Mouse (Mus musculus) hindbrain, embryonic 10.5 days (tissue): ENCODE data around the gene Pdcd6ip. TPM values are rescaled to one million over a fixed set of nuclear protein-coding genes. Genes with fewer than 3 reads are reported as not detected.
"Not testable (repeated sequence)": the region's sequence is repeated elsewhere in the genome, so short reads cannot be mapped to it uniquely, and the experiment has no call there.

Experiments
- DNase-seq: peaks from one replicate; pipeline ENCODE4 v3.0.0-alpha.2; 2017; ENCODE audit warnings: low spot score
- H3K27ac ChIP-seq: fragments of 300-500 bp; sonication (generic); 2 replicates; pipeline ENCODE4 v1.5.1; 2016; ENCODE audit warnings: mild to moderate bottlenecking, moderate library complexity
- H3K27me3 ChIP-seq: fragments of 300-500 bp; sonication (generic); 2 replicates; pipeline ENCODE4 v1.6.1; 2016; ENCODE audit warnings: mild to moderate bottlenecking; ENCODE audit not compliant: poor library complexity, insufficient read depth, severe bottlenecking
- H3K36me3 ChIP-seq: fragments of 300-500 bp; sonication (generic); 2 replicates; pipeline ENCODE4 v1.6.1; 2016; ENCODE audit warnings: mild to moderate bottlenecking, moderate library complexity
- H3K4me1 ChIP-seq: fragments of 300-500 bp; sonication (generic); replicated peaks from 2 replicates; pipeline ENCODE4 v1.6.1; 2016; ENCODE audit warnings: mild to moderate bottlenecking
- H3K4me3 ChIP-seq: fragments of 300-500 bp; sonication (generic); 2 replicates; pipeline ENCODE4 v1.5.1; 2016; ENCODE audit warnings: mild to moderate bottlenecking, moderate library complexity
- H3K9me3 ChIP-seq: fragments of 300-500 bp; sonication (generic); 2 replicates; pipeline ENCODE4 v1.6.1; 2016; ENCODE audit warnings: mild to moderate bottlenecking, moderate library complexity
- WGBS: fragments of 180-500 bp; shearing (Covaris S2); methylation state at CpG from one replicate; pipeline ENCODE4 v1.1.7; 2016; 5-methylcytosine and 5-hydroxymethylcytosine counted together
- polyA plus RNA-seq: library from polyadenylated mRNA; unstranded; fragments of >200 nt; fragmentation: Nextera tagmentation; extraction: Ambion mirVana; gene quantifications from 2 replicates; pipeline ENCODE4 v1.2.1, GENCODE M21; 2016

Gene Pdcd6ip
- polyA plus RNA-seq, 1 experiment from 2014 or later = 56.4 TPM

DNA sequence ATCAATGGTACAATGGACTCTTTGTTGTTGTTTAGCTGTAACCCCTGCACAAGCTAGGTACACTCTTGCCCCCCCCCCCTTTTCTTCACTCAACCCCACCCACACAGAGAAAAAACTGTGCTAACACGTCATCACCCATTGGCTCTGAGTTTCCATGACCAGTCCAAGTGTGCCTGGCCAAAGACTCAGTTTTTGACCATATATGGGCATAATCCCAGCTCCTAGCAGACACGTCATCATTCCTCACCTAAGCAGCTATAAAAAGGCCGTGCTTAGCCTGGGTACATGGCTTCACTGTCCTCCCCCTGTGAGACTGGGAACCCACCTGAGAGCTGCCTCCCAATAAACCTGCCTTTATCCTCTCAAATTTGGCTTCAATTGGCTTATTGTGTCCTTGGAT, 18.1 kb upstream of the Pdcd6ip start:
- no peak for DNase-seq
- no peaks in the 10 kb centered on the region for H3K9me3 ChIP-seq
- WGBS = 79% methylated on average over 3 of the region's 3 CpGs
- H3K4me1 ChIP-seq = no peaks in the 10 kb centered on the region
- H3K27ac ChIP-seq = no peak overlapping the region
- no peaks in the 10 kb centered on the region for H3K36me3 ChIP-seq
- H3K27me3 ChIP-seq = no peaks in the 10 kb centered on the region
- no peak overlapping the region for H3K4me3 ChIP-seq

DNA sequence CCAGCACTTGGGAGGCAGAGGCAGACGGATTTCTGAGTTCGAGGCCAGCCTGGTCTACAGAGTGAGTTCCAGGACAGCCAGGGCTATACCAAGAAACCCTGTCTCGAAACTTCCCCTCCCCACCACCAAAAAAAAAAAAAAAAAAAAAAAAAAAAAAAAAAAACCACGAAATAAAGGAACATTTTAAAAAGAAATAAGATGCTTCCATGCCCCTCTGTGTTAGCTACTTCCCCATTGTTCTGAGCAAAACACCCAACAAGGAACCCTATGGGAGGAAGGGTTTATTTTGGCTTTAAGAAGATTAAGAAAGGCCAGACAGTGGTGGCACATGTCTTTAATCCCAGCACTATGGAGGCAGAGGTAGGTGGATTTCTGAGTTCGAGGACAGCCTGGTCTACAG, 17.6 kb upstream of the Pdcd6ip start:
- not testable (repeated sequence) for DNase-seq, H3K9me3 ChIP-seq, H3K36me3 ChIP-seq, H3K4me3 ChIP-seq, H3K4me1 ChIP-seq, H3K27me3 ChIP-seq, H3K27ac ChIP-seq
- WGBS = 85% methylated on average over 5 of the region's 5 CpGs

- H3K9me3 ChIP-seq = no peaks in the 10 kb centered on the region
- H3K27ac ChIP-seq = no peak overlapping the region
- DNase-seq = no peak
- 85% methylated on average over 15 of the region's 15 CpGs for WGBS
- no peaks in the 10 kb centered on the region for H3K36me3 ChIP-seq
- no peaks in the 10 kb centered on the region for H3K27me3 ChIP-seq
- no peaks in the 10 kb centered on the region for H3K4me1 ChIP-seq
- H3K4me3 ChIP-seq = no peak overlapping the region
Observed at GRCm38 (mm10) chr9:113724646-113725045, 16.6 kb upstream of the Pdcd6ip start.

DNA sequence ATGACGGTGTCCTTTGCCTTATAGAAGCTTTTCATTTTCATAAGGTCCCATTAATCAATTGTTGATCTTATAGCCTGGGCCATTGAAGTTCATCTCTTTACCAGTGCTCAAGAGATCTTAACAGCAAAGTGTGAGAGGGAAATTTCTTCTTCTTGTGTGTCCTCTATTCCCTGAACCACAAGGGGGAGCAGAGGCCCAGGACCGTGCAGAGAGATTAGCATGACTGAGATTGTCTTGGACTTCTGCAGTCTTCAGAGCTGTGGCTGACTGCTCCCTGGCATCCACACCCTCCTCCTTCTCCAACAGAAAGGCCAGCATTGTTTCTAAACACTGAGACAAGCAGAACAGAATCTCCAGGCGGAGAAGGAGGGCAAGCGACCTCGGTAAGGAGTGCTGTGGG, 11.0 kb upstream of the Pdcd6ip start:
- DNase-seq = peak; percentile 21
- no peaks in the 10 kb centered on the region for H3K27me3 ChIP-seq
- H3K4me1 ChIP-seq = no peaks in the 10 kb centered on the region
- H3K27ac ChIP-seq = no peak overlapping the region
- H3K9me3 ChIP-seq = no peaks in the 10 kb centered on the region
- 33% methylated on average over 5 of the region's 5 CpGs for WGBS
- no peaks in the 10 kb centered on the region for H3K36me3 ChIP-seq
- no peak overlapping the region for H3K4me3 ChIP-seq

GRCm38 (mm10) chr9:113710871-113711270, 2.8 kb upstream of the Pdcd6ip start:
- no peak overlapping the region for H3K27ac ChIP-seq
- no peaks in the 10 kb centered on the region for H3K27me3 ChIP-seq
- no peaks in the 10 kb centered on the region for H3K9me3 ChIP-seq
- H3K4me1 ChIP-seq = peaks cover 18% of the 10 kb centered on the region
- no peak for DNase-seq
- no peak overlapping the region for H3K4me3 ChIP-seq
- no peaks in the 10 kb centered on the region for H3K36me3 ChIP-seq
- 81% methylated on average over 12 of the region's 12 CpGs for WGBS

DNA sequence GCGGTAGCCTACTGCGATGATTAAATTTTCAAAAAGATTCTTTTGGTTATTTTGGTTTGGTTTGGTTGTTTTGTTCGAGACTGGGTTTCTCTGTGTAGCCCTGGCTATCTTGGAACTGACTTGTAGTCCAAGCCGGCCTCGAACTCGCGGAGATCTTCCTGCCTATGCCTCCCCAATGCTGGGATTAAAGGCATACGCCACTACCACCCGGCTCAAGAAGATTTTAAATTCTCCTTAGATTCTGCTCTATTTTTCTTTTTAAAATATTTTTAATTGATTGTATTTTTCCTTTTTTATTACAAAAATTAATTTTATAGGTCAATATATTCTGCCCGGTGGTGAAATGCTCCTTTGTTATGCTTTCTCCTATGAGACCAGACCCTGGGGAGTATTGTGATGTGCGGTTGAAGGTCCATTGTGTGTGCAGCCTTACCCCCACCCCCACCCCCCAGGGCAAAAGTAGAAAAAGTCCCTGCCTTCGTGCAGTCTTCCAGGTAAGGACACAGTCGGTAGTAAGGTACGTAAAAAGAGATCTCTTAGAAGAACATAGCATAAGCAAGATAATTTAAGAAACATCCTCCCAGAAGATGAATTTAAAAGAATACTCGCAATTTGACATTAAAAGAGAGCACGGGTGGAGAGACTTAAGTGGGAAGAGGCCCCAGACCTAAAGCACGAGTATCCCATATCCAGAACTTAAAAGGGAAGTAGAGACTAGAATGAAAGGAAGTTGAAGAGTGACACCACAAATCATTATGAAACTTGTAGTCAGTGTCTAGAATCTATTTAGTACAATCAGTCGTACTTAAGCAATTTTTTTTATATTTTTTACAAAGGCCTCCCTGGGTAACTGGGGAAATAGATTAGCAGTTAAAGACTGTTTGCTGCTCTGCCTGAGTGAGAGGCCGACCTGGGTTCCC, 562 bp upstream of the Pdcd6ip start:
- Histone ChIP-seq H3K27ac (peak overlapping the region; percentile 93), H3K36me3 (no peaks in the 10 kb centered on the region), H3K9me3 (no peaks in the 10 kb centered on the region), H3K4me1 (peaks cover 25% of the 10 kb centered on the region), H3K4me3 (peak overlapping the region; percentile 91), H3K27me3 (no peaks in the 10 kb centered on the region)
- no peak for DNase-seq
- WGBS = 59% methylated on average over 19 of the region's 19 CpGs

DNA sequence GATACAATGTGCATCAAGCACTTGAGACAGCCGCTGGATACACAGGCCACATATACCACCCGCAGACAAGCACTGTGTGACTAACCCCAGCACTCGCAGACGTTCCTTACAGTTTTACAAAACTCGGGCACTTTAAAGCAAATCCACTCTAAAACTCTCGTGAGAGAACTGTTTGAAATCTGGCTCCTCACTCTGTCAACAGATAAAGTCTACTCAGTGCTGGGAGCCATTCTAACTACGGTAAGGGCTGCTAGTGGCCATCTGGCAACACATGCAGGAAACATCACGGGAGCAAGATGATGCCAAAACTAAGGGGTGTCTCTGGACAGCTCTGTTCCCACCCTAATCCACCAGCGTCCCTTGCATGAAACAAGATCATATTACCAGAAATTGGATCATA, 1.2 kb downstream of the Pdcd6ip start:
- Histone ChIP-seq H3K27me3 (no peaks in the 10 kb centered on the region), H3K4me3 (peak overlapping the region; percentile 91), H3K36me3 (no peaks in the 10 kb centered on the region), H3K4me1 (peaks cover 25% of the 10 kb centered on the region), H3K27ac (no peak overlapping the region), H3K9me3 (no peaks in the 10 kb centered on the region)
- DNase-seq = no peak
- 69% methylated on average over 9 of the region's 9 CpGs for WGBS

GRCm38 (mm10) chr9:113706108-113706507, 2.0 kb downstream of the Pdcd6ip start:
- Histone ChIP-seq H3K4me3 (peak overlapping the region; percentile 91), H3K27ac (no peak overlapping the region), H3K4me1 (peaks cover 25% of the 10 kb centered on the region), H3K27me3 (no peaks in the 10 kb centered on the region), H3K9me3 (no peaks in the 10 kb centered on the region), H3K36me3 (no peaks in the 10 kb centered on the region)
- 84% methylated on average over 2 of the region's 2 CpGs for WGBS
- DNase-seq = no peak

DNA sequence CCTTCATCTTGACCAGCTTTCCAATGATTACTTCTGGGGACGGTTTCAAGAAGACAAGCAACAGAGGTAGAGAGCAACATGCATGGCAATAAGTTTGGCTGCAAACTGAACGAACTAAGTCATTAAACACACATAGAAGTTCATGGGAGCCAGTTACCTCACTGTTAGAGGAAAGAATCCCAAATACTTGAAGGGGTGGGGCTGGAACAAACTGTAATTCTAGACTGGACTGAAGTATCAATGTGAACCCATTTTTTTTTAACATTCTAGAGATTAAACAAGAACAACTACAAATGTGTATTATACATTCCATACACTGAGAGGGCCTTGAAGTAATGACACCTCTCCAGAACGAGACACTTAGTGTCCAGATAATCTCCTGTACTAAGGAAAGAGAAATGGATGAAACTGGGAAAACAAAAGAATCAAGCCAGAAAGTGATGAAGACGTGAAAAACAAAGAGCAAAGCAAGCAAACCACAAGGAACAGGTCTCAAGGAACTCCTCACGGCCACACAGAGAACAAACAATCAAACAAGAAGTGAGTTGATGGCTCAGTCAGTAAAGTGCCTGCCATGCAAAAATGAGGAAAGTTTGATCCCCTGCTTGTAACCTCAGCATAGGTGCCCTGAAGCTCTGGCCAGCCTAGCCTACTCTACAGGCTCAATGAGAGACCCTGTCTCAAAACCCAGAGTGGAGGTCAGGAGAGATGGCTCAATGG, 6.5 kb downstream of the Pdcd6ip start:
- no peak for DNase-seq
- no peaks in the 10 kb centered on the region for H3K9me3 ChIP-seq
- H3K4me3 ChIP-seq = no peak overlapping the region
- H3K27me3 ChIP-seq = no peaks in the 10 kb centered on the region
- H3K36me3 ChIP-seq = peaks cover 26% of the 10 kb centered on the region
- no peak overlapping the region for H3K27ac ChIP-seq
- peaks cover 14% of the 10 kb centered on the region for H3K4me1 ChIP-seq
- 89% methylated on average over 5 of the region's 5 CpGs for WGBS

GRCm38 (mm10) chr9:113687461-113687860, 20.6 kb downstream of the Pdcd6ip start:
- H3K27me3 ChIP-seq = no peaks in the 10 kb centered on the region
- 96% methylated on average over 12 of the region's 12 CpGs for WGBS
- H3K9me3 ChIP-seq = no peaks in the 10 kb centered on the region
- H3K36me3 ChIP-seq = peaks cover 85% of the 10 kb centered on the region
- no peaks in the 10 kb centered on the region for H3K4me1 ChIP-seq
- no peak for DNase-seq
- no peak overlapping the region for H3K27ac ChIP-seq
- H3K4me3 ChIP-seq = no peak overlapping the region

DNA sequence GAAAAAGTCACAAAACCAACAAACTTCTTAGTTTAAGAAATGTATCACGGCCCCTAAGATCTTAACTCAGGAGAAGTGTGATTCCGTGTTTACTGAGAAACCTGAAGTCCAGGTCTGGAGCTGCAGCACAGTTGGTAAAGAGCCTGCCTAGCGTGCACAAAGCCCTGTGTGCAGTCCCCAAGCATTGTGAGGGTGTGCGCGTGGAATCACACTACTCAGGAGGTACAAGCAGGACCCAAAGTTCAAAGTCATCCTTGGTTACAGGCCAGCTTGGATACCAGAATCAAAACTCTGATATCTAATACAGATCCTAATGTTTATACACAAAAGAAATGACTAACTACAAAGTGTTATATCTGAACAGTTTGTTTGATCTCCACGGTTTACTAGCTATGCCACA, 34.3 kb downstream of the Pdcd6ip start:
- DNase-seq = no peak
- Histone ChIP-seq H3K27me3 (no peaks in the 10 kb centered on the region), H3K36me3 (peaks cover 90% of the 10 kb centered on the region), H3K9me3 (no peaks in the 10 kb centered on the region), H3K27ac (no peak overlapping the region), H3K4me3 (no peak overlapping the region), H3K4me1 (no peaks in the 10 kb centered on the region)
- WGBS = 95% methylated on average over 6 of the region's 6 CpGs

GRCm38 (mm10) chr9:113672352-113672751, 35.7 kb downstream of the Pdcd6ip start:
- WGBS = 95% methylated on average over 5 of the region's 5 CpGs
- no peak for DNase-seq
- peaks cover 90% of the 10 kb centered on the region for H3K36me3 ChIP-seq

DNA sequence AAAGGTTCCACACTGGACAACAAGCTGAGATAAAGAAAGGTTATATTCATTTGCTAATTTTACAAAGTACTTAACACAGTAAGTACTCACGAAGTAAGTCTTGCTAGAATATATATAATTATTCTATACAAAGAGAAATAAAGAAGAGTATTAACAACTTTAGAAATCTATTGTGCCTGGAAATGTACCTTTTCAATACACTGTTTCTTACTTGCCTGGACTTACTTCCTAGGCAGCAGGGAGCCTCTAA, 37.3 kb downstream of the Pdcd6ip start:
- H3K36me3 ChIP-seq = peaks cover 90% of the 10 kb centered on the region
- no peaks in the 10 kb centered on the region for H3K4me1 ChIP-seq
- no peaks in the 10 kb centered on the region for H3K27me3 ChIP-seq
- H3K4me3 ChIP-seq = no peak overlapping the region
- H3K27ac ChIP-seq = no peak overlapping the region
- 96% methylated on average over 1 of the region's 1 CpGs for WGBS
- DNase-seq = no peak
- H3K9me3 ChIP-seq = peaks cover 8% of the 10 kb centered on the region

More at GRCm38 (mm10) chr9:113672352-113672751, 35.7 kb downstream of the Pdcd6ip start:
- Histone ChIP-seq H3K9me3 (peaks cover 8% of the 10 kb centered on the region), H3K4me3 (no peak overlapping the region), H3K27me3 (no peaks in the 10 kb centered on the region), H3K27ac (no peak overlapping the region), H3K4me1 (no peaks in the 10 kb centered on the region)
